Mouse (Mus musculus) megakaryocyte progenitor cell, adult 5-6 weeks (primary cell): ENCODE data around the gene Hist1h1t. TPM values are rescaled to one million over a fixed set of nuclear protein-coding genes. Genes with fewer than 3 reads are reported as not detected.
"Not testable (repeated sequence)": the region's sequence is repeated elsewhere in the genome, so short reads cannot be mapped to it uniquely, and the experiment has no call there.

Experiments
- ATAC-seq: replicated peaks from 2 replicates; pipeline ENCODE4 v1.8.0; 2016; ENCODE audit warnings: mild to moderate bottlenecking, moderate TSS enrichment, inconsistent platforms; ENCODE audit not compliant: poor library complexity
- total RNA-seq, 2 experiments: library from RNA; stranded (forward) in 1 of 2; stranded (reverse) in 1 of 2; fragments of 157-497, 149-512 nt in 1 of 2; fragments of 200-1000 nt in 1 of 2; gene quantifications; 2 replicates each; pipeline versions ENCODE4 v1.2.3 to v1.2.4; 2015 to 2017

The Hist1h1t gene
- total RNA-seq, 2 experiments from 2014 or later: 0.29 TPM; not detected in 1

DNA sequence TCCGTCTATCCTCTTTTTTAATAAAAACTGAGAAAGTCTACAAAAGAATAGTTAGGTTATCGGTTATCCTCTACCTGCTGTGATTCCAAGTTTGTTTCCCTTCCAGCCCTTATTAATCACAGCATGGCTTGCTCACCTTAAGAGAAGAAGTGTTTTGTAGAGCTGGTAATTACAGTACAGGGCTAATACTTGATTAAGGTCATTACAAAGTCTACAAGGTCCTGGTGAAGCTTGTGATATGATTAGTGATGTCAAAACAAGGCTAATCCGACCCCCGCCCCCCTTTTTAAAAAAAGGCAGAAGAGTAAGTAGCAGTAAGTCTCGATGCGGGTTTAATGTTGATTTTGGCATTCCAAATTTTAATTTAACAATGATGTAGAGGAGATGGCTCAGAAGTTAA lies 3.4 kb downstream of the Hist1h1t start:
- no peak for ATAC-seq

DNA sequence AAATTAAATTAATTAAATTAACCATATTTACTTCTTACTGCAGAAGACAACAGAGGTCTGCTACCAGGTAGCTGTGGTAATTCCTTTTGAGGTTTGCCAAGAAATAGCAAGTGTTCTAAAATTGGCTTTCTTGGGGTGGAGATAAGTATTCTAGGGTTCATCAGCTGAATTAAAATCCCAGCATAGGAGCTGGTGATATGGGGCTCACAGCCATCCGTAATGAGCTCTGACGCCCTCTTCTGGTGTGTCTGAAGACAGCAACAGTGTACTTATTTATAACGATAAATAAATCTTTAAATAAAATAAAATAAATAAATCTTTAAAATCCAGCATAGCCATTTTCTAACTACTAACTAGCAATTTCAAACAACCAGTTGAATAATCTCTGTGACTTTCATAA lies 4.2 kb downstream of the Hist1h1t start:
- no peak for ATAC-seq

DNA sequence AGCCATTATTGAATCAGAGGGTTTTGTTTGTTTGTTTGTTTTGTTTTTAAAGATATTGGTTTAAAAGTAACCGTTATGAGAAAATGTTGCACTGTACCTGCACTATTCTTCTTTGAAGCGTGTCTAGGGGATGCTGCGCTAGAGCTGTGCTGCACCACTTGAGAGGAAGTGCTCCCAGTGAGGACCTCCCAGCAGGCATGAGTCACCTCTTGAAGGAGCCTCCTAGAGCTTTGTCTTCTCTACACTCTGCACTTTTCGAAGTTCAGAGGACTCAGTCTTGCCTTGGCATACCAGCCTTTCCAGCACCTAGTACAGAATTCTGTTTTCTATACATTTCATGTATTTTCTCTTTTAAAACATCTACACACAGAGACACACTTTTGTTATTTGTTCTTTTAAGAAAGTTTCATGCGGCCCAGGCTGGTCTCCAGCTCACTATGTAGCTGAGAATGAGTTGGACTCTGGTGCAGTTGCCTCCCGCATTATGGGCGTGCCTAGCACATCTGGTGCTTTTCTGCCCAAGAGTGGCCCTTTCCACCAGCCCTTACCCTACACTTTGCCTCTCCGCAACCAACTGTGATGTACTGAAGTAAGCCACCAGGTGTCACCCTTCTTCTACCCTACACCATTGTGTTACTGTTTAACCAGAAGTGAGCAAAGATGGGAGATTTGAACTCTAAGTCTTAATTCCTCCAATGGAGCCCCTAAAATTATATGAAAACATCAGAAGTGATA lies 5.3 kb downstream of the Hist1h1t start:
- ATAC-seq: peak; percentile 64

DNA sequence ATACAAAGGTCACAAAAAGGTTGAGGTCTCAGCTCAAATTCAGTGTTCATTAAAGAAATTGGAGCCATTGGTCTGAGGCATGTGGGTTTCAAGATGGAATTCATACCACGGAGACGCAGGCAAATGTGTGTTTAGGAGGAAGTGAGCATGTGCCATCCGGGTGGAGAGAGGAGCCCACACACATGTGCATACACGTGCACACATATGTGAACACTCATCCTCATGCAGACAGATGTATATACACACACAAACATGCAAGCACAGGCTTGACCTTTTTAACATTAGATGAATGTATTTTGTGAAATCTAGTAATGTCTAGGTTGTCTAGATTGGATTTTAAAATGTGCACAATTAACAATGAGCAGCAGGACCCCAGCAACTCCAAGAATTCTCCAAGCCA lies 6.6 kb downstream of the Hist1h1t start:
- ATAC-seq: no peak

DNA sequence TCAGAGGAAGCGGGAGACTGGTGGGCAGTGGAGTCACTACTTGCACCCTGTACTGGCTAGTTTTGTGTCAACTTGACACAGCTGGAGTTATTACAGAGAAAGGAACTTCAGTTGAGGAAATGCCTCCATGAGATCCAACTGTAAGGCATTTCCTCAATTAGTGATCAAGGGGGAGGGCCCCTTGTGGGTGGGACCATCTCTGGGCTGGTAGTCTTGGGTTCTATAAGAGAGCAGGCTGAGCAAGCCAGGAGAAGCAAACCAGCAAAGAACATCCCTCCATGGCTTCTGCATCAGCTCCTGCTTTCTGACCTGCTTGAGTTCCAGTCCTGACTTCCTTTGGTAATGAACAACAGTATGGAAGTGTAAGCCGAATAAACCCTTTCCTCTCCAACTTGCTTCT lies 7.2 kb downstream of the Hist1h1t start:
- ATAC-seq: not testable (repeated sequence)

DNA sequence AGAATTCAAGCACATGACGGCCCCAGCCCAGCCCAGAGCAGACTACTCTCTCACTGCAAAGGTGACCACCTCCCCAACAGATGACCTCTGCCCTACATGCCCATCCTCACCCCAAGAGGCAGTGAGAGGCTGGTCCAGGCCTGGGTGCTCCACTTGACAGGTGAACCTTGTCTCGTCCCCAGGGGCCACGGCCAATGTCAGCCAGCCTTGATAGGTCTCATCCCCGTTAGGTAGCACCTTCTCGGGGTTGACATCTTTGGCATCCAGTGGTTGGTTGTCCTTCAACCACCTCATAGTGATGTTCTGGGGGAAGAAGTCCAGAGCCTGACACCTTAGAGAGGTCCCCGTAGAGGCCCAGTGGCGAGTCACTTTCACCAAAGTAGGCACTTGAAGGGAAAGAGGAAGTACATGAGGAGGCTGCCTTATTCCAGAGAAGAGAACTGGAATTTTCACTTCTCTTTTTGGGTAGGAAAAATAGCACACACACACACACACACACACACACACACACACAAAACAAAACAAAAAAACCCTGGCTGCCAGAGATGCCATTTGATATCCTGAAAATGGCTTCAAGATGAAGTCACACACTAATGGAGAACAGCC lies 10.2 kb downstream of the Hist1h1t start:
- ATAC-seq: peak; percentile 38

DNA sequence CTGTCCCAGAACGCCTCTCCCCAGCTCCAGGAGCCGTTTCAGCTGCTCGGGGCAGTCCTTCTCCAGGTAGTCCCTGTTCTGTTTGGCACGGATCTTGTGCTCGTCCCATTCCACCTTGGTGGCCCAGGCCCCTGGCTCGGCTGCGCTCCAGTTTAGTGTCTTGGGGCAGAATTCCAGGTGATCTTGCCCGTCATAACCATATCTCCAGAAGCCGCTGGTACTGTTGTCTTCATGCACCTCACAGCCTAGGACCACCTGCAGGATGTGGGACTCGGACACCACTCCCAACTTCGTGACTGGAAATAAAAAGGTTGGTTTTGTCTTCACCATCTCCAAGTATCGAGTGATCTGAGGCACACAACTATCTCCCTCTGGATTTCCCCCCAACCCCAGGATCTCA lies 11.2 kb downstream of the Hist1h1t start:
- no peak for ATAC-seq

DNA sequence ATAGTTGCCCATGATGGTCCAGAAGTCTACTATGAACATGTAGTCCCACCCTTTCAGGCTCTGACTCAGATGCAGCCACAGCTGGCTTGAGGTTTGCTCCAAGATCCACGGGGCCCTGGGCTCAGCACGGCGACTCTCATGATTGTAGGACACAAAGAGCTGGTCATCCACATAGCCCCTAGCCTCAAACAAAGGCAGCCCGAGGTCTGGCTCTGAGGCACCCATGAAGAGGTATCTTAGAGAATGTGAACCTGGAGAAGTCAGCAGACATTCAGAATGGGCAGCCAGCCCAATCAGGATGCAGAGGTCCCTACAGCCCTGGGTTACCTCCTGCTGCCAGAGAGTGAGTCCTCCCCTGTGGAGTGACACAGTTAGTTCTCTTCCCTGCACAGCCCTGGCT lies 12.4 kb downstream of the Hist1h1t start:
- no peak for ATAC-seq

DNA sequence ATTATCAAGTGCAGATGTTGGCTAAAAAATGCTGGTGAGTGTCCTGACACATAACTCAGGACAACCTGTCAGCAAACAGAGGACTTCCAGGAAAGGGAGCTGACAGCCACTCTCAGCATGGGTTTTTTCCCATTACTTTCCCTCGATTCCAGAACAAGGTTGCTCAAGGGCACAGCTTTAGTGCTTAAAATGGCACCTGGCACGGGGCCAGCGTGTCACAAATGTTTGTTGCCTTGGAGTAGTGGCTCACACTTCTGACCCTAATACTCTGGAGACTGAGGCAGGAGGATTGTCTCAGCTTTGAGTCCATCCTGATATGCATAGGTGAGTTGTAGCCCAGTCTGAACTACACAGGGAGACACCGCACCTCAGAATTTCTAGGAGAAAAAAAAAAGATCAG lies 13.0 kb downstream of the Hist1h1t start:
- no peak for ATAC-seq

DNA sequence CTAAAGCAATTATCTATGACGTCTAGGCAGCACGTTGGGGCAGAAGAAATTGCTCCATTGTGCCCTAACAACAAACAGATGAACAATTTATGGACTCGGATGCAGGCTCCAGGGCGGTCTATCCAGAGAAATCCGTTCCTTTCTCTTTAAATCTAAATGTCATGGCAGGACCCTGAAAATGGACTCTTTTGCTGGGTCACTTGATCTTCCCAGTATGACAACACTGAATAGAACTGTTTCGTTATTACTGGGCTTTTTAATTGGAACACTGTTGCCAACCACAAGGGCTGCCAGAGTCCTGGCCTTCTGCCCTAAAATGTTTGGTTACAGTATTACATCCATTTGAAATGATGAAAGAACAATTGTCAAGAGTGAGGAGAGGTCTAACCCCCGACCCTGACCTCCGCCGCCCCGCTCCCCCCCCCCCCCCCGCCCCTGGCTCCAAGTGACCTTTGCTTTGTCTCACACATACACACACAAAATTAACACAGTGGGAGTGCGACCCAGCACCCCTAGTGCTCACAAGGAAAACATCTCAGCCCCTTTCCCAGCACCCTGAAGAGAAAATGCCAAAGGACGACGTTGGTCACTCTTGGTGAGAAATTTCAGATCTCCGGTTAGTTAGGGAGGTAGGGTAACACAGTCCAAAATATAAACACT lies 14.2 kb downstream of the Hist1h1t start:
- ATAC-seq: no peak

DNA sequence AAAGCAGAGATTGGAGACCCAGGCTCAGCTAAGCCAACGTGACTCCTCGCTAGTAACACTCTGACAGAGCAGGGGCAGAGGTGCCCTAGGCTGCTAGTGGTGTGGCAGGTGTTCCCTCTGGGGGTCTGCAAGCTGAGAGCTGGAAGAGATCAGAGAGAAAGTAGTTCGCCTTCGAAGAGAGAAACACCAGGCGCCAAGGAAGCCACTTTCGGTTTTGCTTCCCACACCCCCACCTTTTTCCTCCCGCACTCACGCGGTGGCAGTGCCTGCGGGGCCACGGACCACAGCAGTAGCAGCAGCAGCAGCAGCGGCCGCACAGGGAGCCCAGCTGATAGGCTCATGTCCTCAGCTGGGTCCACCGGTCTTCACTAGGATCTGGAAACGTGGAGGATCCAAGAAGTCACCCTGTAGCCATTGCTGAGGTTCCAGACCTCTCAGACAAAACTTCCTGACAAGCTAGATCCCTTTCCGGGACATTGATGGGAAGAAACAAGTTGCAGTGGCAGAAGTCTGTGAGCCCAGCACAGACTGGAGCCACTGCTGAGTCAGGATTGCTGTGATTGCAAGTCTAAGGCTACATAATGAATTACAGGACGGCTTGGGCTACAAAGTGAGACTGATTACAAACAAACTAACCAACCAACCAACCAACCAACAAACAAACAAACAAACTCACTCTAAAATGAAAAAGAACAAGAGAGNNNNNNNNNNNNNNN lies 14.9 kb downstream of the Hist1h1t start, which contains the start of gene Hfe:
Gene Hfe, minus strand, starts transcription at position 481 of the 716 bp plus-strand sequence.
- peak; percentile 59 for ATAC-seq

DNA sequence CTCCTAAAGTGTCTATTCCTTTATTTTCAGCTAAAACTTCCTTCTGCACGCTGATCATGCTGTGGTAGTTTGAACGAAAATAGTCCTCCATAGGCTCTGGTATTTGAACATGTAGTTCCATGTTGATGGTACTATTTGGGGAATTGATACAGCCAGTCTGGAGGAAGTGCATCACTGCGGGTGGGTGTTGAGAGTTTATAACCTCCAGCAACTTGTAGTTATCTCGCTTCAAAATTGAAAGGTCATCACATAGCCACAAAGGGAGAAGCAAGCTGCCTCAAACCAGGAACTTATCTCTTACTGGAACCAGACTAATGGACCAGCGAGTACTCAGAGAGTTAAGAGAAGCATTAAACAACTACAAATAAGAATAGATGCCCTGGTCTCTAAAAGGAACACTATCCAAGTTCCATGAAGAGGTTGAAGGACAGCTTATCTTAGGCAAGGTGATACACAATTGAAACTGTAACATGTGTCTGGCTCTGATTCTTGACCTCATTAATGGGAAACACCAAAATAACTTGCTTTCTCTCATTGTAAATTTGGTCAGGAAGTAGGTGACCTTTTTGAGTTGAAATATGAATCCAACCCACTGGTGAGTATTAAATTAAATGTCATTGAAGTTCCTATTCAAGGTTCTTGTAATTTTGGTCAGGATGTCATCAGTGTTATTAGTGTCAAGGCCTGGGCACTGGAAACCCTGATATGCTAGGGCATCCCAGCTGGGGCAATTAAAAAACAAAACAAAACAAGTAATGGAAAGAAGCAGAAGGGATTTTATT lies 20.8 kb downstream of the Hist1h1t start:
- ATAC-seq: peak; percentile 38

DNA sequence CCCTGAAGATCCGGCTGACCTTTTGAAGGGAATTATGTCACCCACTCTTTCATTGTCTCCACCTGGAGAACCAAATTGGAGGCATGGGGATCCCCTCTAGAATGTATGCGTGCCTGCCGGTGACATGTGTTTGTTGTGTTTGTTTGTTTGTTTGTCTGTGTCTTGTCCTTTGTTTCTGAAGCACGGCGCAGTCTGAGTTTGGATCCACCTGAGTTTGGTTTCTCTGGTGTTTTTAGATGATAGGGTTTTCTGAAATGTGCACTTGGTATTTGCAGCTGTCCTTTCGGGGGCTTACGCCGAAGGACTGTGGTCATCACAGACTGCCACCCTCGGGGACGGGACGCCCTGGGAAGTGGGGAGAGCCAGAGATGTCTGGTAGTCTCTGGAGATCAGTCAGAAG lies 21.6 kb downstream of the Hist1h1t start:
- no peak for ATAC-seq

DNA sequence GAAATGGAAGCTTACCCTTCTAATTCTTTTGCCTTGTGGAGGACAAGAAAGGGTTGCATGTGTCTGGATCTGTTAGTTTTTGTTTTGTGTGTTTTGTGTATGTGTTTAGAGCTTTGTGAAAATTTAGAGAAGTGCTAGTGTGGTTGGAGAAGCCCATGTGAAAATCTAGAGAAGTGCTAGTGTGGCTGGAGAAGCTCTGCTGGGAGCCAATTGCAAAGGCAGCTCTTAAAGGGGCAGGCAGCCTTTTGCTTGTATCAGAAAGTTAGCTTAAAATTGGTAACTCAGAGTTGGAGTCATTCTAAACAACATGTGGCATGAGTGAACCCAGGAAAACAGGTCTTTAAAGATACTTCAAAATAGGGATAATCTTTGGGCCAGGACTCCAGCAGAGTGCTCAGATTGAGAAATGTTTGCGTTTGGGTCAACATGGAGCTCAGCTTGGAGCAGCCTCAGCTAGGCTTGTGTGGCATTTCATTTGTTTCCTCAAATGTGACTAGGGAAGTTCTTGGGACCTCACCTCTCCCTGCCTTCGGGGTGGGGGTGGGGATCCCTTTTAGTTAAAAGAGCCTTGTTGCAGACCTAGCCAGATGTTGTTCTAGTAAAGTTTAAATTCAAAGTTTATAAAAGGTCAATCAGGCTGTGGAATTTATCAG lies 22.1 kb downstream of the Hist1h1t start:
- not testable (repeated sequence) for ATAC-seq

DNA sequence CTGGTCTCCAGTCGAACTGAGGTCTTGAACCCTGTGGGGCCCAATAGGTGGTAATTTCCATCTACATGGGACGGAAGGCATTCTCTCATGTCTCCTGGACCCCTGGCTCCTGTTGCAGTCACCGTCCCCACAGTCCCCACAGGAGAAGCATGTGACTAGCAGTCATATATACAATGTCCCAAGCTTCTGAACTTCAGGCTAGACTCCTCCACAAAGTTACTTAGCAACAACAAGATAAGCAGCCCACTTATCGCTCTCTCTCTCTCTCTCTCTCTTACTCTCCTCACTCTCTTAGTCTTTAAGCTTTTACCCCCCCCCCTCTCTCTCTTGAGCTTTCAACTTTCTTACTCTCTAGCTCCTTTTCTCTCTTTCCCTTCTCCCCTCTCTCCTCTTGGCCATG lies 28.6 kb downstream of the Hist1h1t start:
- peak; percentile 59 for ATAC-seq

DNA sequence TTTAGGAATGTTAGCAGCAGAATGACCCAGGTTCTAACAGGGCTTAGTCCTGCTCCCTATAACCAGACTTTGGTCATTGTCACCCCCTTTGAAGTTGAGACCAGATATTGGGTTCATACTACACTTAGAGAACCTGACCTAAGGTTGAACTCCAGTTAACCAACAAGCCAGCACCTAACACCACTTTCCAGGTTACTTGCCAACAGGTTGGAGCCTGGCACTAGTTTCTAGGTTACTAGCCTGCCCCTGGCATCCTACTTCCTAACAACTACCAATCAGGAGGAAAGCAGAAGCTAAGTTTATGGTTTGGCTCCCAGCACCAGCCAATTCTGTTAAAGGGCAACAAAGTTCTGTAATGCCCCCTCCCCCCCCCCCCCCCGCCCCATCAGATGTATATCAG lies 29.6 kb downstream of the Hist1h1t start:
- no peak for ATAC-seq

DNA sequence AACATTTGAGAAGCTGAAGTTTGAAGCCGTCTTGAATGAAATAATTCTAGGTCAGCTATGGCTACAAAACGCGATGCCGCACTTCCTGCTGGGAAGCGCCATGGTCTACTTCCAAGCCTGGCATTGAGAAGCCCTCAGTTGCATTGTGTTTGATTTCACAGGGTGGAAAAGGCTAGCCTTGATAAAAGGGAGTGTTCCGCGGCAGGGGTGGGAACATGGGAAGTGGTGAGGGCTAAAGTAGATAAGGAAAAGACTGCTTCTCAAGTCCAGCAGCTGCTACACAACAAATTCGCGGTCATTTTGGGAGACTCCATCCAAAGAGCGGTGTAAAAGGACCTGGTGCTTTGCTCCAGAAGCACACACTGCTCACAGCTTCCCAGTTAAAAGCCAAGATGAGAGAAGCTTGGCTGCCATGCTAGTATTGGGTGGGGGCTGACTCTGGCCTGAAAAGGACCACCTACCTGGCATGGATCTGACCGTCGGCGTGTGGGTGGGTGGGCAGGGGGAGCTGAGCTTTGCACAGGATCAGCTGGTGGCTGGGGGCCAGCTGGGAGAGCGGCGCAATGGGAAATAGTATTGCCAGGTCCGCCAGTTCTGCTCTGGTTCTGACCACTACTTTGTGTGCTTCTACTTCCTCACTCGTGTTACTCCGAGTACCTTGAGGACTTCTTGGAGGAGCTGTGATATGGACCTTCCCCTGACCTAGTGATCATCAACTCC lies 33.0 kb downstream of the Hist1h1t start:
- ATAC-seq: peak; percentile 20; the same call in 1 of the 2 replicates

DNA sequence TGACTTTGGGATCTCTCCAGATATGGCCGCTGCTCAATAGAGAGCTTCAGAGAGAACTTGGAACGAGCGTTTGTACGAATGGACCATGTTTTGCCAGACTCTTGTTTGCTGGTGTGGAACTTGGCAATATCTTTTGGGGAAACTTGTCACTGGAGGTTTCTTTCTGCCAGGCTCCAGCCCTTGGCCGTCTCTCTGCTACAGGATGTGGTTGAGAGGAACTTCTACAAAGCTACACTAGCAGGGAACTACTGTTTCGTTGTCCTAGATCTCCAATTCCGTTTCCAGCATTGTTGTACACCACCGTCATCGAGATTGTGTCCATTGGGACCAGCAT lies 33.5 kb downstream of the Hist1h1t start:
- peak; percentile 40 for ATAC-seq

DNA sequence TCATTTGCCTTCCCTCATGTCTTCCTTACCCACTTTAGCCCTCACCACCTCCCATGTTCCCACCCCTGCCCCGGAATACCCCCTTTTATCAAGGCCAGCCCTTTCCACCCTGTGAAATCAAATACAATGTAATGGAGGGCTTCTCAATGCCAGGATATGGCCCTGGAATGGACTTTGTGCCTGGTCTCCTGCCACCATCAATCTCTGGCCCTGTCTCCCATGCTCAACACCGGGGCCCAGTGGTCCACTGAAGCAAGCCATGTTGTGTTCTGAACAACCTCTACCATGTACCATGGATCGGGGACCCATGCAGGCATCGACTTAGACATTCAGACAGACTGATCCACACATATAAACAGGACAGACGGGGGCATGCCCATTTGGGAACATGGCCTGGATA lies 34.1 kb downstream of the Hist1h1t start:
- ATAC-seq: no peak

DNA sequence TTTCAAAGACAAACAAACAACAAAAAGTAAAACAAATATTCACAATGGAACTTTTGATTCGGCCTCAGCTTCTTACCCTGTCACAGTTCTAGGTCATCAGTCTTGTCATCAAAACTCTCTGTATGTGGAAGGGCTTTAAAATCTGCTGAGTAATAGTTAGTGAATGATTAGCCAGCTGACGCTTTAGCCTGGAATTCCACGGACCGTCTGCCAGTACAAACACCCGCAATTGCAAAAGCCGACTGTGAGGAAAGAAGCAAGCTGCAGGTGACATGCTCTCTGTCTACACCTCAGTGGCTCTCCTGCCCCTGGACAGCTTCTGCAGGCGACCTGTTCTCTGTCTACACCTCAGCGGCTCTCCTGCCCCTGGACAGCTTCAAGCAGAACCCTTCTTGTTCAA lies 34.9 kb downstream of the Hist1h1t start:
- ATAC-seq: no peak
